Mouse (Mus musculus): ENCODE measurements at regions not wholly inside any gene's neighbourhood (a gene's known extent, or its start where the extent isn't known, plus 50 kb on each side); places are given as distances from the start of the nearest gene placed in this dataset.
"Not testable (repeated sequence)": the region's sequence is repeated elsewhere in the genome, so short reads cannot be mapped to it uniquely, and the experiment has no call there.

- DNase-seq (ENCODE audit: low read depth, low spot score), result not testable (repeated sequence)
Observed at GRCm38 (mm10) chr12:20196386-20196785, 242.1 kb downstream of the Gm21863 start.

GRCm38 (mm10) chr12:20196905-20197304 is 242.6 kb downstream of the Gm21863 start:
- DNase-seq (ENCODE audit: low read depth, low spot score), result not testable (repeated sequence)

- DNase-seq (ENCODE audit: low read depth, low spot score), result not testable (repeated sequence)
Observed at GRCm38 (mm10) chr12:20223921-20224320, 269.6 kb downstream of the Gm21863 start.

- not testable (repeated sequence) for DNase-seq (ENCODE audit: low read depth, low spot score)
Observed at GRCm38 (mm10) chr12:20226831-20227230, 272.5 kb downstream of the Gm21863 start.

- not testable (repeated sequence) for DNase-seq (ENCODE audit: low read depth, low spot score)
Observed at GRCm38 (mm10) chr12:20227427-20228160, 273.3 kb downstream of the Gm21863 start.

- DNase-seq (ENCODE audit: low read depth, low spot score), result not testable (repeated sequence)
Observed at GRCm38 (mm10) chr12:20228321-20228999, 274.2 kb downstream of the Gm21863 start.

GRCm38 (mm10) chr12:20229441-20229840 is 275.1 kb downstream of the Gm21863 start:
- DNase-seq (ENCODE audit: low read depth, low spot score), result not testable (repeated sequence)

GRCm38 (mm10) chr12:20230141-20230892 is 276.0 kb downstream of the Gm21863 start:
- no peak for DNase-seq (ENCODE audit: low read depth, low spot score)

GRCm38 (mm10) chr12:20230893-20231235 is 276.6 kb downstream of the Gm21863 start:
- peak; percentile 3 for DNase-seq (ENCODE audit: low read depth, low spot score)

- DNase-seq (ENCODE audit: low read depth, low spot score), result peak; percentile 7
Observed at GRCm38 (mm10) chr12:20231528-20231927, 277.2 kb downstream of the Gm21863 start.

- peak; percentile 3 for DNase-seq (ENCODE audit: low read depth, low spot score)
Observed at GRCm38 (mm10) chr12:20231986-20232541, 277.8 kb downstream of the Gm21863 start.

- peak; percentile 4 for DNase-seq (ENCODE audit: low read depth, low spot score)
Observed at GRCm38 (mm10) chr12:20232746-20233453, 278.6 kb downstream of the Gm21863 start.

GRCm38 (mm10) chr12:20233454-20233831 is 279.1 kb downstream of the Gm21863 start:
- DNase-seq (ENCODE audit: low read depth, low spot score), result no peak

GRCm38 (mm10) chr12:20233871-20234307 is 279.6 kb downstream of the Gm21863 start:
- peak; percentile 12 for DNase-seq (ENCODE audit: low read depth, low spot score)

Data from A20 (cell line).